Mouse (Mus musculus) bone marrow macrophage, adult 2 months (primary cell): ENCODE measurements around the gene 0610009B22Rik. TPM values are rescaled to one million over a fixed set of nuclear protein-coding genes. Genes with fewer than 3 reads are reported as not detected.
"Not testable (repeated sequence)": the region's sequence is repeated elsewhere in the genome, so short reads cannot be mapped to it uniquely, and the experiment has no call there.

Experiments used
- H3K27ac ChIP-seq: 2 replicates; pipeline ENCODE4 v1.5.1; 2012; ENCODE audit warnings: low read depth, low read length; ENCODE audit not compliant: insufficient read depth
- H3K4me1 ChIP-seq: 2 replicates; pipeline ENCODE4 v1.6.1; 2012; ENCODE audit warnings: low read length; ENCODE audit not compliant: control insufficient read depth, insufficient read depth
- H3K4me3 ChIP-seq: 2 replicates; pipeline ENCODE4 v1.5.1; 2012; ENCODE audit warnings: mild to moderate bottlenecking, low read length, moderate library complexity; ENCODE audit not compliant: insufficient read depth
- CTCF ChIP-seq: IDR thresholded peaks from 2 replicates; pipeline ENCODE4 v1.5.1; 2012; ENCODE audit warnings: low read depth, mild to moderate bottlenecking, low read length, moderate library complexity
- POLR2A ChIP-seq: IDR thresholded peaks from 2 replicates; pipeline ENCODE4 v1.6.1; 2012; ENCODE audit warnings: mild to moderate bottlenecking, low read depth, low read length, borderline replicate concordance
- polyA plus RNA-seq: library from polyadenylated mRNA; stranded (reverse); fragments of >200 nt; gene quantifications from 2 replicates; pipeline ENCODE4 v1.2.4, GENCODE M21; 2012; ENCODE audit not compliant: missing spikeins, insufficient read depth, insufficient read length

Gene 0610009B22Rik
- 39.2 and 40.0 TPM in 2 replicates for polyA plus RNA-seq

GRCm38 (mm10) chr11:51688330-51689328 lies at the start of gene 0610009B22Rik:
Gene 0610009B22Rik (minus strand): TSS chr11:51688874.
- TF ChIP-seq POLR2A: 0 out of 2 replicates have a peak, but pooled peaks have one; percentile 50
- TF ChIP-seq CTCF: no peak
- peak within 1 kb of the TSS; percentile 79 for H3K4me3 ChIP-seq
- H3K27ac ChIP-seq: peak within 1 kb of the TSS; percentile 98
- 0 out of 2 replicates have a peak, but pooled peaks cover 5% of the 10 kb centered on the region for H3K4me1 ChIP-seq

GRCm38 (mm10) chr11:51734218-51734617 lies 45.5 kb upstream of the 0610009B22Rik start:
- H3K4me3 ChIP-seq, H3K4me1 ChIP-seq, H3K27ac ChIP-seq: not testable (repeated sequence)

GRCm38 (mm10) chr11:51732883-51733282 lies 44.2 kb upstream of the 0610009B22Rik start:
- TF ChIP-seq POLR2A (no peak), CTCF (no peak)
- H3K4me1 ChIP-seq: no peaks in the 10 kb centered on the region; the same call in 1 of the 2 replicates
- no peak overlapping the region for H3K4me3 ChIP-seq
- H3K27ac ChIP-seq: no peak overlapping the region

GRCm38 (mm10) chr11:51721066-51721465 lies 32.4 kb upstream of the 0610009B22Rik start:
- Histone ChIP-seq H3K4me3 (no peak overlapping the region), H3K27ac (no peak overlapping the region), H3K4me1 (no peaks in the 10 kb centered on the region)
- no peak for TF ChIP-seq POLR2A
- no peak for TF ChIP-seq CTCF

- TF ChIP-seq POLR2A (no peak), CTCF (no peak)
- Histone ChIP-seq H3K27ac (no peak overlapping the region), H3K4me1 (peaks cover 4% of the 10 kb centered on the region; the same call in 1 of the 2 replicates), H3K4me3 (no peak overlapping the region)
These were observed 18.4 kb upstream of the 0610009B22Rik start for GRCm38 (mm10) chr11:51707080-51707479.

- Histone ChIP-seq H3K4me1 (peaks cover 4% of the 10 kb centered on the region; the same call in 1 of the 2 replicates), H3K4me3 (no peak overlapping the region), H3K27ac (no peak overlapping the region)
- TF ChIP-seq POLR2A (no peak), CTCF (no peak)
These were observed 17.8 kb upstream of the 0610009B22Rik start for GRCm38 (mm10) chr11:51706451-51706850.

GRCm38 (mm10) chr11:51703379-51703998 lies 14.8 kb upstream of the 0610009B22Rik start:
- Histone ChIP-seq H3K27ac (no peak overlapping the region), H3K4me1 (peaks cover 4% of the 10 kb centered on the region; the same call in 1 of the 2 replicates), H3K4me3 (no peak overlapping the region)
- TF ChIP-seq POLR2A (no peak), CTCF (peak; percentile 54)

GRCm38 (mm10) chr11:51702831-51703230 lies 14.2 kb upstream of the 0610009B22Rik start:
- H3K4me1 ChIP-seq: peaks cover 4% of the 10 kb centered on the region; the same call in 1 of the 2 replicates

GRCm38 (mm10) chr11:51694984-51695383 lies 6.3 kb upstream of the 0610009B22Rik start:
- Histone ChIP-seq H3K27ac (no peak overlapping the region), H3K4me3 (no peak overlapping the region), H3K4me1 (0 out of 2 replicates have a peak, but pooled peaks cover 2% of the 10 kb centered on the region)
- no peak for TF ChIP-seq CTCF
- TF ChIP-seq POLR2A: no peak

More at GRCm38 (mm10) chr11:51702831-51703230, 14.2 kb upstream of the 0610009B22Rik start:
- TF ChIP-seq CTCF (no peak), POLR2A (no peak)
- H3K4me3 ChIP-seq: no peak overlapping the region
- no peak overlapping the region for H3K27ac ChIP-seq

- not testable (repeated sequence) for H3K27ac ChIP-seq, H3K4me1 ChIP-seq
These were observed 1.9 kb upstream of the 0610009B22Rik start for GRCm38 (mm10) chr11:51690597-51690996.

More at GRCm38 (mm10) chr11:51690597-51690996, 1.9 kb upstream of the 0610009B22Rik start:
- not testable (repeated sequence) for H3K4me3 ChIP-seq
